Mouse (Mus musculus) v-Abl transformed pro-B cells (cell line): ENCODE results near the gene Bcl3.

Source experiments
- in situ Hi-C, 2 experiments: fragments of 400-800 bp; cut with MboI; formaldehyde crosslinking; loops; one replicate each; pipeline ENCODE4 v1.15.1; 2025; ENCODE audit not compliant: unreplicated experiment in 2 of 2

Bcl3 gene

DNA sequence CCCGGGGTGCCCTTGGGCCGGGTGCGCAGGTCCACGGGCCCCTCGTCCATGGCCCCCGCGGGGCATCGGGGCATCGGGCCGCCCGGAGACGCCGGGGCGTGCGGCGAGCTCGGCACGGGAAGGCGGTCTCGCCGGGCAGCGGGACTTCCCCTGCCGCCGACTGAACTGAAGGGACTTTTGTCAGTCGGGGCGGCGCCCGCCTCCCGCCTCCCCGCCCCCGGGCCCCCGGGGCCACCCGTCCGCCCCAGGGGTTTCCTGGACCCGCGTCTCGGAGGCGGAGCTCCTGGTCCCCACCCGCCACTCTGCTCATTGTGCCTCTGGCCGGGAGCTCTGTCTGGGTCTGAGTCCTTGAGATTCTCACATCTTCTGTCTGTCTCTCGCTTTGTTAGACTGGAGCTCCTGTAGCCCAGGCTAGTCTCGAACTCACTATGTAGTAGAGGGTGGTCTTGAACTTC is at the start of gene Bcl3:
Gene Bcl3 (minus strand): TSS at position 167 of the 455 bp plus-strand sequence.
- in situ Hi-C loops = no loop called here

DNA sequence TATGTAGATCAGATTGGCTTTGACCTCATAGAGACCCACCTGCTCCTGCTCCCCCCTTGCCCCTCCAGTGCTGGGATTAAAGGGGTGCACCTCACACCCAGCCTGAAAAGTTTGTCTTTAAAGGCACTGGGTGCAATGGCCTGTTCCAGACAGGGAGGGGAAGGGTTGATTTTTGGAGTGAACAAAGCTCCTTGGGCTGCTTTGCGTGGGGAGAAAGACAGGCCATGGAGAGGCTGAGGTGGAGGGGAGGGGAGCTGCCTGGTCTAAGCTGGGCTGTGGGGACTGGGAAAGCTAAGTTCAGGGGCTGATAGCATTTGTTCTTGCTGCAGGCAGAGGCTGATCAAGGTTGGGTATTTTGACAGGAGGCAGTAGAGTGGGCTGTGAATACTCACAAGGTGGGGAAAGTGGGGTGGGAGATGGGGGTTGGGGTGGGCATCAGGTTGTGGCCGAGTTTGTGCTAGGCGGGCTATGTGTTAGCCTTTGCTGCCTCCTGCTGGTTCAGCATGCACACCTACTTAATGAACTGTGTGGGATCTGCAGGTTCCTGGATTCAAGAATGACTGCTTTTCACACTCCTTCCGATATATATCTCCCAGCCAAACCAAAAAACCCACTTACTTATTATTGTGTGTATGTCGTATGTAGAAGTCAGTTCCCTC is 49.5 kb upstream of the Bcl3 start:
- in situ Hi-C loops = loop anchor here in 1 of 2 experiments (5.0 to 10.0 kb wide), 3 partner anchors 70 to 467 kb away; partner anchors contain the start of genes Ckm, Clptm1 and Klc3

DNA sequence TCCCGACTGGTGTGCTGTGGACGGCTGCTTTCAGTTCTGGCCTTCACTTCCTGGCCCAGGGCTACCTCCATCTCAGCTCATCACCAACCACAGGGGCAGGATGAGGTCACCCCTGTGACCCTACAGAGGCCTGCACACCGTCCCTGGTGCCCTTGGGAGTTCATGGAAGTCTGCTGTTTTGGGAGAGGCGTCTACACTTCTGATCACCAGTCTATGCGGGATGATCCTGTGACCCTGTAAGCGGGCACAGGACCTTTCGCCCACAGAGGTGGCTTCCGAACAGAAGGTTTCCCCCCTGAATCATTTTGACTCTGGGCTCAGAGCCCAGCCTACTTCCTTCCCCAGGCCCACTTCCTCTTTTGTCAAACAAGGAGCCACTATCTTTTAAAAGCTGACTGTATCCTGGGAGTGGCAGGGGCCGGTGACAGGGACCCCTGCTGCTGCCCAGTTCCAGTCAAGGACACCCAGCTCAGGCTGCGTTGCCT is 48.6 kb upstream of the Bcl3 start:
- in situ Hi-C loops = loop anchor here in 1 of 2 experiments (5.0 to 10.0 kb wide), 3 partner anchors 69 to 466 kb away; partner anchors contain the start of genes Ckm, Clptm1 and Klc3

DNA sequence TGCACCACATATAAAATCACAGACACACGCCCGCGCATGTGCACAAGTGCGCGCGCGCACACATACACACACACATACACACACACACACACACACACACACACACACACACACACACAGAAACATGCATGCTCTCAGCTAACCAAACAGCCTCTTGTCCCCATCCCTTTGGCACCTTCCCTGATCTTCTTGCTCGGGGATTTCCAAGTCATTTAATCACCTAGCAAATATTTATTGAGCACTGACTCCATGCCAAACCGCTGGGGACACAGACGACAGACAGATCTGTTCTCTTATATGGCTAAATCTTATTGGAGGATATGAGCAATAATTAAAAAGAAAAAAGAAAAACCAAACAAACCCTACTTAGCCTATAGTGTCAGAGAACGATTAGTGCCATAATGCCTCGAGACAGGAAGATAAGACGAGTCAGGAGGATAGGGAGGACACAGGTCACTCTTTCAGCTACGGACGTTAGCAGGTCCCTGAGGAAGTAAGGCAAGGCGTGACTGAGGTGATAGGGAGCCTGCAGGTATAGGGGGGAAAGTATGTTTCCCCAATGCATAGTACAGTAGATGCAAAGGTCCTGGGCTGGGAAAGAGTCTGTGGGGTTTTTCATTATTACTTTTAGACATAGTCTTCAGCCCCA is 45.3 kb upstream of the Bcl3 start:
- in situ Hi-C loops = loop anchor here in 1 of 2 experiments (10.0 kb wide), 1 partner anchor 463 kb away; the partner anchor contains the start of genes Ckm and Klc3

DNA sequence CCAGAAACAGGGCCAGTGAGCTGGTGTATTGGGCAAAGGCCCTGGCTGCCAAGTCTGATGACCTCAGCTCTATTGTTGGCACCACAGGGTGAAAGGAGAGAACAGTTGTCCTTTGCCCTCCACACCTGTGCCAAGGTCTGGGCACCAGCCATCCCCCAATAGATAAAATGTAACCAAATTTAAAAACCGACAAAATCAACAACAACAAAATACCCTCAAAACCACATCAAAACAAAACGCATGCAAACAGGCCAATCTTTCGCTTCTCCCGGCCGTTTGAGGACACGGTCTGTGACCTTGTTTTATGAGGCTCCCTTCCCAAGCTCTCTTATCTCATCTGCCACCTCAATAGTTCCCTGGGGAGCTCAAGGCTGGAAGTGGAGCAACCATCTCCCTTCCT is 43.9 kb upstream of the Bcl3 start:
- in situ Hi-C loops = loop anchor here in 1 of 2 experiments (10.0 kb wide), 1 partner anchor 462 kb away; the partner anchor contains the start of genes Ckm and Klc3

DNA sequence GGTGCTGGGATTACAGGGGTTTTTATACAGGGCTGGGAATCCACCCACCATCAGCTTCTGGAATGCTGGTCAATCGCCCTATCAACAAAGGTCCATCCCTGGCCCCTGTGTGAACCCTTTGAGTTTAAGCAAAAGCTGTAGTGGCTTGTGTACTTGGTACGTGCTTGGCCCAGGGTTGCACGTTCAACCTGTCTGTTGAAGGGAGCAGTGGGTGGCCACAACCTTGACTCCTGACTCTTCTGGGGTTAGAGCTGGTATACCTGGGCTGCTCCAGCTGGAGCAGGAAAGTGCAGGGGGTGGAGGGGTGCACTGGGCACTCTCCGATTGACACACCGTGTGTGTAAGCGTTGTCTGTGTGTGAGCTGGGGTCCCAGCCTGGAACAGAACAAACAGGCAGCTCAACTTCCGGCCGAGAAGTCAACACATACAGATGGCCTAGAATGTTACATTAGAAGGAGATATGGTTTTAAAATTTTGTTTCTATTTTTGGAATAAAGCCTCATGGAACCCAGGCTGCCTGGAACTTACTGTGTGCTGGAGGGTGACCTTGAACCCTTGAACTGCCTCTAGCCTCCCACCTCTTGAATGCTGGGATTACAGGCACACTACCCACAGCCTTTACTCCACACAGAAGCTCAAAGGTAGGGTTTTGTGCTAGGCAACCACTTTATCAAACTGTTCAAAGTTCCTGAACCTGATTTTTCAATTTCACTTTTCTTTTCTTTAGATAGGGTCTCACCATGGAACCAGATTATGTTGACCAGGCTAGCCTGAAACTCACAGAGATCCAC is 42.9 kb upstream of the Bcl3 start:
- in situ Hi-C loops = loop anchor here in 1 of 2 experiments (10.0 kb wide), 1 partner anchor 461 kb away; the partner anchor contains the start of genes Ckm and Klc3

DNA sequence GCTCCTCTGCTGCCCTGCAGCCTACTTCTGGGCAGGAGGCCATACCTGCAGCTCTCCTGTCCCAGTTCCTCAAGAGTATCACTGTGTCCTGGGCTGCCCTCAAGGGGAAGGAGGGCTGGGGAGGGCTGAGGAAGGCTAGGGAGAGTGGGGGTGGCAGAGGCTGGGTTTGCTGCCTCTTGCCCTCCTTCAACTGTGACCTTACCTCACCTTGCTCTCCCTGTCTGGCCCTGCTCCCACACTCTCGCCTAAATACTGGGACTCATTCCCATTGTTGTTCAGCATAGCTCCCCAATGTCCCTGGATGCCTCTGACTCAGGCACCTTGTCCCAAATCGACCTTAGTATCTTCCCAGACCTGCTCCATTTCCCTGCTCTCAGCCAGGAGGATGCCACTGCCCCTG is 41.7 kb upstream of the Bcl3 start:
- in situ Hi-C loops = loop anchor here in 1 of 2 experiments (10.0 kb wide), 1 partner anchor 459 kb away; the partner anchor contains the start of genes Ckm and Klc3

DNA sequence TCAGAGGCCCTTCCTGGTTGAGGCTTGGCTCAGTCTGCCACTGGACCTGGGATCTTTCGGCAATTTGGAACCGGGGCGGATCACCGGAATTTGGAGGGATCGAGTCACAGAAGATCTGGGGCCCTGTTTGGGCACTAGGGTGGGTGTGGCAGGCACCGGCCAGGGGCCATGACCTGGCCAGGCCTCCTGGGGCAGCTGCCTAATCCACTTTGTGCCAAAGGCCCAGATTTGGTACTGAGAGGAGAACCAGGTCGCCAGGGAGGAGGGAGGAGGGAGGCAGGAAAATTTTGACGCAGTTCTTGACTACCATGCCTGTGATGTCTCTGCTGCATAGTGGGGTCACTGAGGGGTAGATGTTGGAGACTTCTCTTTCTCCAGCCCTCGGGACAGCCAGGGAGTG is 38.6 kb upstream of the Bcl3 start, which contains the start of gene Ceacam16:
Gene Ceacam16 (minus strand): TSS at position 101 of the 400 bp plus-strand sequence.
- in situ Hi-C loops = loop anchor here in 1 of 2 experiments (10.0 kb wide), 1 partner anchor 456 kb away; the partner anchor contains the start of genes Ckm and Klc3

DNA sequence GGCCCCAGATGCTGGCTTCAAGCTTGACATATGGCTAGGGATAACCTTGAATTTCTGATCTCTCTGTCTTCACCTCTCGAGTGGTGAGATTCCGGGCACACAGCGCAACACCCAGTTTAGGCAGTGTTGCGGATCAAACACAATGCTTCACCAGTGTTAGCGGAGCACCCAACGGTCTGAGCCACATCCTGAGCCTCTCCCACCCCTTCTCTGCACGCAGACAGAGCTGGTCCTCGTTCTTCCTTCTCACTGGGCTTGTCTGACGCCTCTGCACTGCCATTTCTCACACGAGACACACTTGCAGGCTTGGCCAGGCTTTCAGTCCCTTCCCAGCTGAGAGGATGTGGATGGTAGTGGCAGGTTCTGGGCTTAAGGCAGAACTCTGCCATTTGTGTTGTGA is 37.2 kb upstream of the Bcl3 start:
- in situ Hi-C loops = loop anchor here in 1 of 2 experiments (10.0 kb wide), 1 partner anchor 455 kb away; the partner anchor contains the start of genes Ckm and Klc3

DNA sequence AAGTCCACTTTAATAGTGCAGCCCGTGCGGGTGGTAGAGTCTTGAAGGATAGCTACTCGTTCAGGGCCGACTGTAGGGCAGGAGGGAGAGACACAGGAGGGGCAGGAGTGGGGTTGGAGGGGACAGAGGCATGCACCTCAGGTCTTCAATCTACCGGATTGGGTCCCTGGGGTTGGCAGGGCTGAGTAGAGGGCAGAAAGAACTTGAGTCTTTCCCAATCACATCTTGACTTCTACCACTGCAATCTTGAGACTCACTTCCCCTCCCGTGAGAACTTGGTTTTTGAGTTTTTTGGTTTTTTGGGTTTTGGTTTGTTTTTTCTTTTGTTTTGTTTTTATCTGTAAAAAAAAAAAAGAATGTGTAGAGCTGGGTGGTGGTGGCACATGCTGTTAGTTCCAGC is 33.7 kb upstream of the Bcl3 start:
- in situ Hi-C loops = no loop called here

DNA sequence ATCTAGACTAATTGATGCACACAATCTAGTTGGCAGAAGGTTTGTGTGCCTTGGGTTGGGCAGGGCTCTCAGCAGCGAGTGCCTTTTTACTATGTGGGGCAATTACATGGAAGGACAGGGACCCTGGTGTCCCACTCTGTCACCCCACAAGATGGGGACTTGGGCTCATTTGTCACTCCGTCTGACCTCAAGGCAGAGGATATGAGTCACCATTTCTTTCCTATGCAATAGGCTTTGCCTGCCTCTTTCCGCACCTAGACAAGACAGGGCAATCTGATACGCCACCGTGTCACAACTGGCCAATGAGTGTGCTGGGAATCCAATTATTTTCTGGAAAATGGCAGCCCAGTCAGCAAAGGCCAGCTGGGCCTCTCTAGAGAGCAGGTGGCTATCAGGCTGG is 33.1 kb upstream of the Bcl3 start:
- in situ Hi-C loops = no loop called here

DNA sequence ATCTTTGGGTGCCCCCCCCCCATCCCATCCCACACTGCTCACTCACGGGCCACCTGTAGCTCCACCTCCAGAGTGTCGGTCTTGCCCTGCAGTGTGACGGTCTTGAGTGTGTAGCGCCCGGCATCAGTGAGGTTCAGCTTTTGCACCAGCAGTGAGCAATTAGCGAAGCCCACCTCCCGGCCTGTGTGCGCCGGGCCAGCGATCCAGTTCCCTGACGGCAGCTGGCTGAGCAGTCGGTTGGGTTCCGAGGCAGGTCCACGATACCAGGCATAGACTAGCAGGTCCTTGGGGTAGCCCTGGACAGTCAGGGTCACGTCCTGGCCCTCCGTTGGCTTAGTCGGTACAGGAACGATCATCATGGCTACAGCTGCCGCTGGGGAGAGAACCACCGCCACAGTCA is 31.0 kb upstream of the Bcl3 start:
- in situ Hi-C loops = no loop called here

DNA sequence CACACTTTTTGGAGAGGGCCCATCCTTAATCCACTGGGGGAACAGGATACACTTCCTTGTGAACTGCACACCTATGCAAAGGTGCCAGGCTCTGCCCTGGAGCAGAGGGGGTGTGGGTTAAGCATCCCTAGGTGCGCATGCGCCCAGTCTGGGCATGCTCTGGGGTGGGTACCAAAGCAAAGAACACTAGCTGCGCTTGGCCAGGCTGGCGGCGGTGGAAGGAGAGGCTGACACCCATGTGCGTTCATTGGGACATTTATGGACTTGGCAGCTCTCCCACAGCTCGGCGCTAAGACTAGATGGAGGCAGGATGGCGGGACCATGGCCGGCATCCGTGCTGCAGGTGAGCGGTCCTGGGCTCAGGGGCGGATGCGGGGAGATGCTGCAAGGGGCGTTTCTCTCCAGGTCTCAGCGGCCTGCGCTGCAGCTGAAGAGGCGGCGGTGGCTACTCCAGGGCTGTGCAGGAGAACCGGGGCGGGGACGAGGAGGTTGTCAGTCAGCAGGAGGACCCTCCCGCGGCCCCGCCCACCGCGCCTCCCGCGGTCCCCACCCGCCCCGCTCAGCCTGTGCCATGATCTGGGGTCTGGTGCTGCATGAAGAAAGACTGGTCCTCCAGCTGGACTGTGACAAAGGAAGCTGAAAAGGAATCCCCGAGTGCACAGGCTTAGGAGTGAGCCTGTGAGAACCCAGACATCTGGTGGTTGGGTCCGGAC is 29.4 kb upstream of the Bcl3 start, which contains the start of gene Gm19345:
Gene Gm19345 (plus strand): TSS at position 146 of the 713 bp plus-strand sequence.
- in situ Hi-C loops = no loop called here

DNA sequence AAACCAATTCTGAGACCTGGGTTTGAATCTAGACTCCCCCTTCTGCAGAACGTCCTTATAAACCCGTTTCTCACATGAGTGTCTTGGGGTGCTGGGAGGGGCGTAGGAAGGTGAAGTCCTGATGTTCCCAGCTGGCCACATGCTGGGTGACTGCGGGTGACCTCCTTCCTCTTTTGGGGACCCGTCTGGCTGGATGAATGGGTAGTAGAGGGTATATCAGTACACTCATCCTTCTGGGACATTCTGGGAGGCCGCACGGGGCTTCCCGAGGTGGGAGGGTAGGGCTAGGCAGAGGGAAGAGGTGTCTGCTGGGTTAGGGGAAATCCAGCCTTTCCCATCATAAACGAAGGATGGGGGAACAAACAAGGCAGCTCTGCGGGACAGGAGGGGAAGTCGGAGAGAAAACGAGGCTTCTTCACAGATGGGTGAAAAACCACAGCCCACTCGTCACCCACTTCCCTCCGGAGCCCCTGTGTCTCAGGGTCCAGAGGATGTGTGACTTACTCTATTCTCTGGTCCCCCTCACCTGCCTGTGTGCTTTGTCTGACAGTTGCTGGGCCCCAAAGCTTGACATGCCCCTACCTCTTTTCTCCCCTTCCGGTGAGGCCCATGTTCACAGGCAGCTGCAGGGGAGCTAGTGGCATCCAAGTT is 22.1 kb upstream of the Bcl3 start:
- in situ Hi-C loops = loop anchor here (5.0 kb wide), 1 partner anchor 42 kb away; no protein-coding TSS in a partner anchor

DNA sequence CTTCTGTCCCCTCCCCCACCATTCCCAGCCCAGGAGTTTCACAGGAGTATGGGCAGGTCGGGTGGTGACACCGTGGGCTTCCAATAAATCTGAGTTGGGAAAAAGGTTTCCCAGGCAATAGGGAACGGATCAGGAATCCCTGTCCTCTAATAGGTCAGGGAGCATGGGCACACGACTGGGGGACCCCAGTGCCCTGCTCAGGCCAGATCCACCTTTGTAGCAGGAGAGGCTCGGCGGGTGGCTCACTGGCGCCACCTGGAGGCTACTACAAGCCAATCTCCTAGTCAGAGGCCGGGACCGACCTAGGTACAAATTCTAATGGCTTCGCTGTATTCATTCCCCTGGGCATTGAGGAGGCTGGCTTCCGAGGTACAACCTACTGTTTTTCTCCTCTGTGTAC is 21.0 kb upstream of the Bcl3 start:
- in situ Hi-C loops = loop anchor here (5.0 kb wide), 1 partner anchor 41 kb away; no protein-coding TSS in a partner anchor

DNA sequence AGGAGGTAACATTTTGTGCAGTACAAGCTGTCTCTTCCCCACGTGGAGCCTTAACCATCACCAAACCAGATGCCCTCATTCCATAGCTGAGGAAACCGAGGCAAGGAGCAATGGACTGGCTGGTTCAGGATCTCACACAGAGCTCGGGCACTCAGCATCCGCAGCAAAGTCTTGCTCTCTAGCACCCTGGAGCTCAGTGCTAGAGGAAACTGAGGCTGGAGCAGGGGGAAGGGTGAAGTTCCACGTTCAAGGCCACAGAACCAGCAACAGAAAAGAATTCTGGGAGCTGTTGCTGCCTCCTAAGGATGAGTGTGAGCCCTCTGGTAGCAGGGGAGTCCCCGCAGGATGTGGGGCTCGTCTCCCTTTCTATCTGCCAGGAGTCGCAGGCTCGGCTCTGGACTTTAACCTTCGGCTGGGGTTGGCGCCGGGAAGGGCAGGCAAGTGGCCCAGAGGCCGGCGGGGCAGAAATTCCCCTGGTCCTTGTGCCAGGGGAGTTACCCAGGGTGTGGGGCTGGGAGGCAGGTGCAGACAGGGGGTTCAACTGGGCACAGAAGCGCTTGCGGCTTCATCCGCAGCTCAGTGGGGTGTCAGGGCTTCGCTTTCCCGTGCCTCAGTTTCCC is 20.4 kb upstream of the Bcl3 start:
- in situ Hi-C loops = loop anchor here (5.0 kb wide), 1 partner anchor 41 kb away; no protein-coding TSS in a partner anchor

DNA sequence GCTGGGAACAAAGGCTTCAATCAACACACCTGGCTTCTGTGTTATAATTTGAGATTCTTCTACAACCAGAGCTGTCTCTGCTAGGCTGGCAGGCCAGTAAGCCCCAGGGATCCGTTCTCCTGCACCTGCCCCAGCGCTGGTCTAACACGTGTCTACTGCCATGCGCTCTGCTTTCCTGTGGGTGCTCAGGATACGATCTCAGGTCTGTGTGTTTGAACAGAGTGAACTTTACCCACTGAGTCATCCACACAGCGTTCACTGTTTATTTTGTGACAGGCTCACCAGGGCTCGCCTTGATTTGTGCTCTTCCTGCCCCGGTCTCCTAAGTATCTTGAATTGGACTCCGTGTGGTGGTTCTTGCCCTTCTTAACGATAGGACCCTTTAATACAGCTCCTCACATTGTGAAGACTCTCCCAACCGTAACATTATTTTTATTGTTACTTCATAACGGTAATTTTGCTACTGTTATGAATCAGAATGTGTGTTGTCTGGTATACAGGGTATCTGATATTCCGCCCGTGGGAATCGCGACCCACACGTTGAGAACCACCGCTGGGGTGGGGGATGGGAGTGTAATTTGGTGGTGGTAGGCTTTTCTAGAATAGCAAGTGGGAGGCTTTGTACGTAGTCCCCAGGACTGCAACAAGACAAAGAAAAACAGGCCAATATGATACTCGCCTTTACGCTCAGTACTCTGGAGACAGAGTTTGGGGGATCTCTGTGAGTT is 19.3 kb upstream of the Bcl3 start:
- in situ Hi-C loops = loop anchor here (5.0 kb wide), 1 partner anchor 40 kb away; no protein-coding TSS in a partner anchor

DNA sequence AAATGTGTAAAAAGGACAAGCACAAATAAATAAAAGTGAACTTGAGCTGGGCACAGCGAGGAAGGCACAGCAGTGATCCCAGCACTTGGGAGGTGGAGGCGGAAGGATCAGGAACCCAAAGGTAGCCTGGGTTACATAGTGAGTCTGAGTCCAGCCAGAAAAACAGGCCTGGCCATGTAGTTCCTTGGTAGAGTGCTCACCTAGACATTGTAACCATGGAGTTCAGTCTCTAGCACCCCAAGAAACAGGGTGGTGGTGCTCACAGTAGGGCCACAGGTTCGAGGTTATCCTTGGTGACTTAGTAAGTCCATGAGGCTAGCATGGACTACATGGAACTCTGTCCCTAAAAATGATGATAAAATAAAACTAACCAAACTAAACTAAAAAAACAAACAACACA is 18.4 kb upstream of the Bcl3 start:
- in situ Hi-C loops = loop anchor here (5.0 kb wide), 1 partner anchor 39 kb away; no protein-coding TSS in a partner anchor
